Mouse (Mus musculus) heart, postnatal 0 days (tissue): ENCODE measurements at regions not wholly inside any gene's neighbourhood (a gene's known extent, or its start where the extent isn't known, plus 50 kb on each side); places are given as distances from the start of the nearest gene placed in this dataset.

Experiments
- ATAC-seq: fragments of 200-750 bp; cut with Nextera tagmentation; 2 replicates; pipeline ENCODE4 v1.8.0; 2017; ENCODE audit warnings: low read depth, moderate number of reproducible peaks, moderate library complexity; ENCODE audit not compliant: insufficient read depth
- DNase-seq: peaks from one replicate; pipeline ENCODE4 v3.0.0-alpha.2; 2016; ENCODE audit warnings: low spot score
- H3K27ac ChIP-seq: fragments of 300-500 bp; sonication (generic); 2 replicates; pipeline ENCODE4 v1.5.1; 2014; ENCODE audit warnings: low read depth, mild to moderate bottlenecking
- H3K27me3 ChIP-seq: fragments of 300-500 bp; sonication (generic); 2 replicates; pipeline ENCODE4 v1.6.1; 2014; ENCODE audit warnings: low read length, mixed read lengths; ENCODE audit not compliant: control insufficient read depth, insufficient read depth
- H3K36me3 ChIP-seq: fragments of 300-500 bp; sonication (generic); replicated peaks from 2 replicates; pipeline ENCODE4 v1.6.1; 2014; ENCODE audit warnings: low read length, mixed read lengths; ENCODE audit not compliant: control insufficient read depth, insufficient read depth
- H3K4me1 ChIP-seq: fragments of 300-500 bp; sonication (generic); 2 replicates; pipeline ENCODE4 v1.6.1; 2014; ENCODE audit warnings: antibody characterized with exemption; ENCODE audit not compliant: control insufficient read depth, insufficient read depth
- H3K4me2 ChIP-seq: fragments of 300-500 bp; sonication (generic); 2 replicates; pipeline ENCODE4 v1.6.1; 2014; ENCODE audit warnings: low read depth, mild to moderate bottlenecking, low read length, moderate library complexity
- H3K4me3 ChIP-seq: fragments of 300-500 bp; sonication (generic); 2 replicates; pipeline ENCODE4 v1.5.1; 2014; ENCODE audit warnings: low read depth, low read length
- H3K9ac ChIP-seq: fragments of 300-500 bp; sonication (generic); replicated peaks from 2 replicates; pipeline ENCODE4 v1.6.1; 2014; ENCODE audit warnings: low read depth, low read length, mixed read lengths
- H3K9me3 ChIP-seq: fragments of 300-500 bp; sonication (generic); replicated peaks from 2 replicates; pipeline ENCODE4 v1.6.1; 2016; ENCODE audit warnings: low read length; ENCODE audit not compliant: control insufficient read depth
- CTCF ChIP-seq: IDR thresholded peaks from 2 replicates; pipeline ENCODE4 v1.5.1; 2016; ENCODE audit warnings: antibody characterized with exemption, control low read depth, low read depth
- EP300 ChIP-seq: IDR thresholded peaks from 2 replicates; pipeline ENCODE4 v1.6.1; 2016; ENCODE audit warnings: antibody characterized with exemption, low read depth
- WGBS: fragments of 180-500 bp; shearing (Covaris S2); extraction: QIAGEN DNeasy Blood & Tissue Kit; methylation state at CpG from one replicate; pipeline ENCODE4 v1.1.7; 2014; 5-methylcytosine and 5-hydroxymethylcytosine counted together

GRCm38 (mm10) chr5:50343681-50344080, 284.9 kb upstream of the Adgra3 start:
- Histone ChIP-seq H3K4me1 (no peaks in the 10 kb centered on the region), H3K27ac (no peak overlapping the region), H3K4me2 (no peak overlapping the region), H3K4me3 (no peak overlapping the region), H3K27me3 (no peaks in the 10 kb centered on the region), H3K9ac (no peak overlapping the region), H3K36me3 (no peaks in the 10 kb centered on the region), H3K9me3 (no peaks in the 10 kb centered on the region)
- TF ChIP-seq EP300, result no peak
- no peak for TF ChIP-seq CTCF
- DNase-seq, result no peak
- no peak for ATAC-seq
- WGBS, result 64% methylated on average over 2 of the region's 2 CpGs

DNA sequence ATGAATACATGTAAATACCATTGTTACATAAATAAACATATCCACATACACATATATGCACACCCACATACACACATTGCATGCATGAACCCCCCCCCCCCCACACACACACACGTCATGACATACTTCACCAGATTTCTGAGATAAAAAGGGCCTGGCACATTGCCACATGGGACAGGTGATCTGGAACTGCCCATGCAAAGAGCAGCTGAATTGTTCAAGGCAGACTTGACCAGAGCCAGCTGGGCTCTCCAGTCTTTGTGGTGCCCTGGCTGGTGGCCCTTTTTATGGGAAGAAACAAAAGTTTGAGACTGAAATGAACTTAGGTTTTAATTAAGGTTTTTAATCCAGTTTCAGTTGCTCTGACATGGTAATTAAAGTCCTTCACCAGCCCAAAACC, 250.7 kb upstream of the Adgra3 start:
- ATAC-seq (no peak), DNase-seq (no peak)
- 41% methylated on average over 1 of the region's 1 CpGs for WGBS
- Histone ChIP-seq H3K27me3 (no peaks in the 10 kb centered on the region), H3K36me3 (no peaks in the 10 kb centered on the region), H3K27ac (no peak overlapping the region), H3K4me1 (no peaks in the 10 kb centered on the region), H3K9ac (no peak overlapping the region), H3K4me2 (no peak overlapping the region), H3K9me3 (no peaks in the 10 kb centered on the region), H3K4me3 (no peak overlapping the region)
- TF ChIP-seq CTCF (no peak), EP300 (no peak)

DNA sequence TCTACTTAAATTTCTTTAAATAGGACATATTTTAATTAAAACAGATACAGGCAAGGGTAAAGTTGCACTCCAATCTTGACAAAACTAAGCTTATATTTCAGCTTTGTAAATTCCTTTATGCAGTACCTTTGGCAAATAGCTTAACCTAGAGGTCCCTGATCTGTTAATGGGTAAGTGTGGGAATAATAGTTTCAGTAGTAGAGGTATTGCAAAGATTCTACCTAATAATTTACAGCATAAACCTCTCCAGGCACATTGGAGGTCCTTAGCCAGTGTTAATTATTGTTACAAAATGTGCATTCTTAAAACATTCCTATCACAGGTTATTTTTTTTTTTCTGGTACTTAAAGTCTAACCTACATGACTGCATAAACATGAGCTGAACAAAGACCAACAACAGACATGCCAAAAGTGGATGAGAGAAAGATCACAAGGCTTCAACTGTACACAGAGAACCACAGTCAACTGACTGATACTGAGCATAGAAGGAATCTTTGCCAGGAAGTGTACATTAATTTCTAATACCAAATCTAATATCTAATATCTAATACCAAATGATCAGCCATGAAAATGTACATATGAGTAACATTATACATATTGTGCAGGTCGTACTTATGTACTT, 245.2 kb upstream of the Adgra3 start:
- no peak overlapping the region for H3K9ac ChIP-seq
- no peaks in the 10 kb centered on the region for H3K27me3 ChIP-seq
- H3K4me1 ChIP-seq, result no peaks in the 10 kb centered on the region
- ATAC-seq, result no peak
- no peak for DNase-seq
- H3K36me3 ChIP-seq, result no peaks in the 10 kb centered on the region
- no peak overlapping the region for H3K4me3 ChIP-seq
- WGBS, result 44% methylated on average over 1 of the region's 1 CpGs
- TF ChIP-seq EP300 (no peak), CTCF (no peak)
- no peaks in the 10 kb centered on the region for H3K9me3 ChIP-seq
- no peak overlapping the region for H3K4me2 ChIP-seq
- no peak overlapping the region for H3K27ac ChIP-seq

- DNase-seq (peak; percentile 13), ATAC-seq (no peak)
- no peak overlapping the region for H3K4me2 ChIP-seq
- no peaks in the 10 kb centered on the region for H3K4me1 ChIP-seq
- 55% methylated on average over 3 of the region's 3 CpGs for WGBS
- H3K9ac ChIP-seq, result no peak overlapping the region
- H3K9me3 ChIP-seq, result no peaks in the 10 kb centered on the region
- H3K27ac ChIP-seq, result no peak overlapping the region
- H3K36me3 ChIP-seq, result no peaks in the 10 kb centered on the region
- H3K4me3 ChIP-seq, result no peak overlapping the region
- TF ChIP-seq EP300 (no peak), CTCF (peak; percentile 19; the same call in 1 of the 2 replicates)
- no peaks in the 10 kb centered on the region for H3K27me3 ChIP-seq
These were observed 235.0 kb upstream of the Adgra3 start for GRCm38 (mm10) chr5:50293794-50294193.

DNA sequence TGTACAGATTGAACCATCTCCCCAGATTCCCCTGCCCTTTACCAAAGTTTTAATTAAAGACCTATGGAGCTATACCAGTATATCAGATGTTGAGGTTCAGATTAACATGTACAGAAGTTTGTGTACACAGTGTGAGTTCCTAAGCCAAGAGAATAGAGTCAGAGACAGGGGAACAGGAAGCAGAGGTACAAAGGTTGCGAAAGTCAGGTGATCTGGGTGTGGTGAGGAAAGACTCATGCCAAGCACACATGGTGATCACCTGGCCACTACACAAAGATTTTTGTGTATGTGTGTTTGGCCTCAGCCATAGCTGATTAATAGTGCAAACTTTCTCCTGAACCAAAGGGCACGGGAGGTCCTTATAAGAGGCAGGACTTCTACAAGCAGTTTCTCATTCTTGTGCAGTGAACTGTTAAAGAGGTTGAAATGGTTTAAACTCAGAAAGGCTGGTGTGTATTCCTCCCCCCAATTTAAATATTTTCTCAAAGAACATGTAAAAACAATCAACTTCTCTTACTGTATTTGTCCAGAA, 232.1 kb upstream of the Adgra3 start:
- Histone ChIP-seq H3K36me3 (no peaks in the 10 kb centered on the region), H3K27me3 (no peaks in the 10 kb centered on the region), H3K4me3 (no peak overlapping the region), H3K9me3 (no peaks in the 10 kb centered on the region), H3K27ac (no peak overlapping the region), H3K9ac (no peak overlapping the region), H3K4me2 (no peak overlapping the region), H3K4me1 (no peaks in the 10 kb centered on the region)
- ATAC-seq (no peak), DNase-seq (no peak)
- 74% methylated on average over 2 of the region's 2 CpGs for WGBS
- TF ChIP-seq CTCF (no peak), EP300 (no peak)

- Histone ChIP-seq H3K4me2 (no peak overlapping the region), H3K36me3 (no peaks in the 10 kb centered on the region), H3K27me3 (no peaks in the 10 kb centered on the region), H3K9me3 (no peaks in the 10 kb centered on the region), H3K27ac (no peak overlapping the region), H3K4me1 (no peaks in the 10 kb centered on the region), H3K9ac (no peak overlapping the region), H3K4me3 (no peak overlapping the region)
- TF ChIP-seq CTCF (no peak), EP300 (no peak)
- ATAC-seq (no peak), DNase-seq (no peak)
- 53% methylated on average over 2 of the region's 2 CpGs for WGBS
These were observed 201.6 kb upstream of the Adgra3 start for GRCm38 (mm10) chr5:50260417-50260816.
